Mouse (Mus musculus) lung, postnatal 25 days (tissue): ENCODE results near the gene Fcgrt.

Source experiments
- DNase-seq: peaks from one replicate; pipeline ENCODE4 v3.0.0; 2022; ENCODE audit warnings: low spot score

Fcgrt gene

DNA sequence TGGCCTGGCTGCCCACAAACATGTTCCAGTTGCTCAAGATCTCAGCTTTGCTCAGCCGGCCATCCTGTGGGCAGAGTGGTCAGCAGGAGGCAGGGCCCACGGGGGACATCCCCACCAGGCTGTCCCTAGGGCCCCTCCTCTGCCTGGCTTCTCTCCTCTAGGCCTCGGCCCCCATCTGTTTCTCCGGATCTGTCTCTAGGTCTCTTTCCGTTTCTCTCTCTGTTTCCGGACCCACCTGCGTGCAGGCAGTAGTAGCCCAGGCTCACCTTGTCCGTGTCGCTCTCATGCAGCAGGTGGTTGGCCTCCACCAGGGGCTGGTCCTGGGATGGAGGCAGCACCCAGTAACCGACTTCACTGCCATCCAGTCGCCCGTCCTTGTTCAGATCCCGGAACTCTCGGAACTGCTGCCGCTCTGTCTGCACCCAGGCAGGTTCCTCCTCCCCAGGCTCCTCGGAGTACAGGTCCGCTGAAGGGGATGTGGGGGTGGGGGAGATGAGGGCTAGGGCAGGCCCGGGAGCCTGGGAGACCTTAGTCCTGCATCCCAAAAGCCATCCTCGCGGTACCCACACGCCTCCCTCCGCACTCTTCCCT, 20.3 kb downstream of the Fcgrt start:
- DNase-seq = no peak

DNA sequence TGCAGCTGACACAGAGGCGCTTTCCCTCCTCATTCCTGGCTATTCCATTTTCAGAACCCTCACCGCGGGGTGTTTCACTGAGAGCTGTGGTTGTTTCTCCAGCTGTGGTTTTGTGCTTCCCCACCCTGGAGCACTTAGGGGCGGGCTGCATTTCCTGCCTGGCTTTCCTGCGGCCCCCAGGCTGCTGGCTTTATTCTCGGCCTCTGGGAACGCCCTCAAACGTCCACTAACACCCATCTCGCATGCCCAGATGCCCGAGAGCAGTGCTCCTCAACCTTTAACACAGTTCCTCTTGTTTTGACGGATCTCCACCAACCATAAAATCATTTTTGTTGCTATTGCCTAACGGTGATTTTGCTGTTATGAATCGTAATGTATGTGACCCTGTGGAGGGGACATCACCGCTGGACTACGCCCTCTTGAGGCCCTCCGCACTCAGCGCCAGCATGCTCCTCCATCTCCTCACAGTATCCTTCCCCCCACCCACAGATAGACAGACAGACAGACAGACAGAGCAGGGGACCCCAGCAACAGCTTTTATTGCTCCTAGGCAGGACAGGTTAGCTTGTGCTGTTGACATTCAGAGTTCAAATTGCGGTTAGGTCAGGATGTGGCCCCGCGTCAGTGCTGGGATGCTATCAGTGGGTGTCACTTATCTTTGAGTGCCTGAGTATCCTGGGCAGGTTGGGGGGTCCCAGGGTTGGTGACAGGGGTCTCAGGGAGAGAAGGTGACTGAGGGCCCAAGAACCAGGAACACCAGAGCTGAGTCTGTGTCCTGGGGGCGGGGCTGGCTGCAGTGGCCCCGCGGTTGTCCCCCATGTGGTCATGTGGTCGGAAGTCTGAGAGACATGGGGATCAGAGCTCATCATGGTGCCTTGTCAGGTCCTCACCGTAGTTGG, 21.0 kb downstream of the Fcgrt start:
- DNase-seq = peak; percentile 67

- no peak for DNase-seq
Measured at GRCm38 (mm10) chr7:45081016-45081415, 22.6 kb downstream of the Fcgrt start.

- DNase-seq = peak; percentile 92
Measured at GRCm38 (mm10) chr7:45079856-45080255, 23.8 kb downstream of the Fcgrt start.

DNA sequence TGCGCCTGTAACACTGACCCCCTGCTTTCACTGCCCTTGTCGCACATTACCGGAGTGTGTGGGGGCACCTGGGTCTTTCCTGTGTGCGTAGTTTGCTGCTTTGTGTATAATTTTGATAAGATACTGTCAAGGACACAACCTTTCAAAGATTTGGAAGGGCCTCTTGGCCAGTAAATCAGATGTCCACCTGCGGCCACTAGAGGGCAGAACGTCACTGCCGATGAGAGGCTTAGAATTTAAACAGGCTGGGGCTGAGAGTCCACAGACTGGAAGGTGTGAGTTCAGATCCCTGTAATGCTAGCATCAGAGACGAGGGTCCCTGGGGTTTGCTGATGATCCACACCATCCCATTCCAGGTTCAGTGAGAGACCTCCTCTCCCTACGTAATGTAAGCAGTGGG, 25.1 kb downstream of the Fcgrt start:
- DNase-seq = peak; percentile 80

- no peak for DNase-seq
Measured at GRCm38 (mm10) chr7:45077829-45078228, 25.8 kb downstream of the Fcgrt start.

DNA sequence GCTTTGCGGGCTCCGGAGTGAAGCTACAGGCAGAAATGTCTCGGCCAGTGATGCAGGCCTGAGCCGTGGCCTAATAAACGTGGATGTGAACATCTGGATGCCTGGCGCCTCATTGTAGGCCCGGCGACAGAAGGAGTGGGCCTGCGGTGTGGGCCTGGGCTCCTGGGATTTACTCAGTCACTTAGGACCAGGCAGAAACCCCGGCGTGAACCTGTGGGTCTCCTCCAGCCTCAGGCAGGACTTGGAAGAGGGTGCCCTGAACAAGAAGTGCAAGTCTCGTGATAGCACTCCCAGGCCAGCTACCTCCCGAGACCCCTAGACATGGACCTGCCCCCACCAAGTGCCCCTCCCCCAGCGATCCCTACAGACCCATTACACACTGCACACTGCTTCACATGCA, 26.3 kb downstream of the Fcgrt start:
- DNase-seq = no peak

DNA sequence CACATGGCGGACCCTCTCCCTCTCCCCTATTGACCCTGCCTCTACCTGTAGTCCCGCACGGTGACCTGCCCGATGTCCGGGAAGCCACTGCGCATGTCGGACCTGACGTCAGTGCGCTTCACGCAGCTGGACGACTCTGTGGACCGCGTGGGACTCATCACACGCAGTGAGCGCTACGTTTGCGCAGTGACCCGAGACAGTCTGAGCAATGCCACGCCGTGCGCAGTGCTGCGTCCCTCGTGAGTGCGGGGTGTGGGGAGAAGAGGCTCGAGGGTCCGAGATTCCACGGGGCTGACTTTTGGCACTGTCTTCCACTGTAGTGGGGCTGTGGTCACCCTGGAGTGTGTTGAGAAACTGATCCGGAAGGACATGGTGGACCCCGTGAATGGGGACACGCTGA, 27.1 kb downstream of the Fcgrt start:
- no peak for DNase-seq

DNA sequence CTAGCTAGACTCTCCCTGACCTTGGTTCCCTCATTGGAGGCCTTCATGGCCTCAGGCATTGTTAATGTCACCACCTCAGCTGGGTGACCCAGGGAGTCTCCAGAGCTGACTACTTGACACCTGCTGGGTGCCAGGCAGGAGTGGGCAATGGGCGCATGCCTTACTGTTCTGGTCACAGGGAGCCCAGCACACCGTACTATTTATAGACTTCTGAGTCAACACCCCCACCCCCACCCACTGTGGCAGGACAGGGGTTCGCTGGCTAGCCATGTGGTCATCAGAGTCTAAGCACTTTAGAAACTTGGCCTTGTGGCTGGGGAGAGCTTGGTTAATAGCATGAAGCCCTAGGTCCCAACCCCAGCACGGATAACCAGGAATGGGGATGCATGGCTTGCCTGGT, 28.2 kb downstream of the Fcgrt start:
- DNase-seq = no peak

DNA sequence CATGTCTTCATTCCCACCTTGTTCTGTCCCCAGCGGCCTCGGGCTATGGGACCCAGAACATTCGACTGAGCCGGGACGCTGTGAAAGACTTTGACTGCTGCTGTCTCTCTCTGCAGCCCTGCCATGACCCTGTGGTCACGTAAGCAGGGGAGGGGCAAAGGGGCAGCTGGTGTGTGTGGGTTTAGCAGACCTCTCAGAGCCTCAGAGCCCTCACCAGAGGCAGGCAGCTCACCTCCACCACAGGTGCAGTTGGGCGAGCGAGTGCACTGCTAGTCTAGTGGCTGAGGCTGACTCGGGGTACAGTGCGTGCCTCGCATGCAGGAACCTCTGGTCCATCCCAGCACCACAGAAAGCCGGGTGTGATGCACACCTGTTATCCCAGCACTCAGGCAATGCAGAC, 29.7 kb downstream of the Fcgrt start:
- no peak for DNase-seq

DNA sequence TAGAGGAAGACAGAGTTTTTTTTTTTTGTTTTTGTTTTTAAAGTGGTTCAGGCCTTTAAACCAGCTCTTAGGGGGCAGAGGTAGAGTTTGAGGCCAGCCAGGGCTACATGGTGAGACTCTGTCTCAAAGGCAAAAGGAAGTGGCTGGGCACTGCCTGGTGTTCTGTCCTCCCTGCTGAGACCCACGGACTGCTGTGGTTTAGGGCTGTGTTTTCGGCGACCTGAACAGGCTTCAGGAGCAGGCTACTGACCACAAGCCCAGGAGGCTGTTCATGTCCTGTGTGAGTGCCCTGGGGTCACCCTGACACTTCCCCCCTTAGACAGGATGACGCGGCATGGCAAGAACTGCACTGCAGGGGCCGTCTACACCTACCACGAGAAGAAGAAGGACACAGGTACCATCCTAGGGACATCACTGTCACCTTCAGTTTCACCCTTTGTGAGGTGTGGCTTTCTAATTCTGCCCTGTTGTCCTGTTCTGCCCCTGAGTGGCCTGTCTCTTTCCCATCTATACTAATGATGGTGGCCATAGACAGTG, 30.4 kb downstream of the Fcgrt start:
- no peak for DNase-seq

DNA sequence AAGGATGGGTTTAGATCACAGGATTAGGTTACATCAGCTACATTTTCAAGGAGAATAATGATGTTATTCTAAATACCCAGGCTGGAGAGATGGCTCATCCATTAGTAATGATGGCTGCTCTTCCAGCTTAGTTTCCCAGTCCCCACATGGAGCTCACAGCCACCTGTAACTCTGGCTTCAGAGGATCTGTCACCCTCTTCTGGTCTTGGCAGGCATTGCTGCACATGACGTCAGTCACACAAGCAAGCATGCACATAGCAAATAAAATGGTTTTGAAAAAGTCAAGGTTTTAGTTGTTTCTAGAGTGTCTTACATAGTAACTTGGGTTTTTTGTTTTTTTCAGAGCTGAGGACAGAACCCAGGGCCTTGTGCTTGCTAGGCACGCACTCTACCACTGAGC, 31.4 kb downstream of the Fcgrt start:
- no peak for DNase-seq

- DNase-seq = no peak
Measured at GRCm38 (mm10) chr7:45069671-45070070, 34.0 kb downstream of the Fcgrt start.

DNA sequence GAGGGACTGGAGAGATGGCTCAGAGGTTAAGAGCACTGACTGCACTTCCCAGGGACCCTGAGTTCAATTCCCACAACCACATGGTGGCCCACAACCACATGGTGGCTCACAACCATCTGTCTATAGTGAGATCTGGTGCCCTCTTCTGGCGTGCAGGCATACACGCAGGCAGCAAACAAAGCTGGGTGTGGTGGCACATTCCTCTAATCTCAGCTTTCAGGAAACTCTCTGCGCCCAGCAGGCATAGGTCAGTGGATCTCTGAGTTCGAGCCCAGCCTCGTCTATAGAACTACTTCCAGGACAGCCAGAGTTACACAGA, 35.7 kb downstream of the Fcgrt start:
- peak; percentile 62 for DNase-seq

- DNase-seq = no peak
Measured at GRCm38 (mm10) chr7:45067190-45067999, 36.3 kb downstream of the Fcgrt start.

DNA sequence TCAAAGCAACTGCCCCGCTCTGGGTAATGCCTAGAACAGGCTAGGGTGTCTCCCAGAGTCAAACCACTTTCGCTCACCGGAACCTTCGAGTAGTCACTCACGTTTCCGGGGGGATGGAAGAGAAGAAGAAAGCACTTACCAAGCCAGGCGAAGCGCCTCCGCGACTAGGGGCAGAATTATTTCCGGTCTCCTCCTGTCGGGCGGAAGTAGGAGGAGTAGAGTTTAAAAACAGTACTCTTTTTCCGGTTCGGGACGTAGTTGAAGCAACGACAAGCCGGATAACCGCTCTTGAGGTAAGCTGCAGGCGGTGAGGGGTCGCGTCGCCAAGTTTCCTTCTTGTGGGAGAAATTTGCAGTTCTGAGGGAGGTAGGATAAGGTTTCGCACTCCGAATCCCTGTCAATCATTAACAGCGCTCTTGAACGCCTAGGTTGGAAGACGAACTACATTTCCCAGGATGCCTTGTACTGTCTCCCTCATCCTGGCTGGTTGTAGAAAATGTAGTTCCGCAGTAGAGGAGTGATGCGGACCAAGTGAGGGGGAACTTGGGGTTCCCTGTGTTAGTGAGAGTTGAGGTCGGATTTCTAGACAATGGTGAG, 41.3 kb downstream of the Fcgrt start, which contains the start of the genes Nosip and Prrg2:
TSS of gene Nosip (plus strand) at position 191 of the 597 bp plus-strand sequence.
TSS of gene Prrg2 (minus strand) at position 439 of the 597 bp plus-strand sequence.
- DNase-seq = peak; percentile 97

DNA sequence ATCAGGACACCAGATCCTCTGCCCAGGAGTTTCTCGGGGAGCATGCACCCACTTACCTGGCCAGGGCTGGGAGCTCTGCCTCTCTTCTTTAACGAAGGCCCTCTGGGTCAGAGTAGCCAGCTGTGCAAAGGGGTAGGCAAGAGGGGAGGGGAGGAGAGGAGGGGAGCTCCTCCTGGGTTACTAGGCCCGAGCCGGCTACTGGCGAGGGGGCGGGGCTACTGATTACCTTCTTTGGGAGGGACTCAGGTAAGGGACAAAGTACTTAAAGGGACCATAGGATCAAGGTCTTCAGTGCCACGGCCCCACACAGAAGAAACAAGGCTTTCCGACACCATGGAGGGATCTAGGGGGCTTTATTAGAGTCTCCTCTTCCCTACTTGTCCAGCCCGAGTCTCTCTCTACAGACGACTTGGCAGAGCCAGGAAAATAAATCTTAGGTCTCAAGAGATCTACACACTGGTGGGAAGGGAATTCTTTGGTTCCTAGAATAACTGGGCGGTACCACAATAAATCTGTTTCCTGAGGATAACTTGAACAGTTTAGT, 42.0 kb downstream of the Fcgrt start:
- peak; percentile 69 for DNase-seq

GRCm38 (mm10) chr7:45060632-45061122, 43.0 kb downstream of the Fcgrt start:
- no peak for DNase-seq

DNA sequence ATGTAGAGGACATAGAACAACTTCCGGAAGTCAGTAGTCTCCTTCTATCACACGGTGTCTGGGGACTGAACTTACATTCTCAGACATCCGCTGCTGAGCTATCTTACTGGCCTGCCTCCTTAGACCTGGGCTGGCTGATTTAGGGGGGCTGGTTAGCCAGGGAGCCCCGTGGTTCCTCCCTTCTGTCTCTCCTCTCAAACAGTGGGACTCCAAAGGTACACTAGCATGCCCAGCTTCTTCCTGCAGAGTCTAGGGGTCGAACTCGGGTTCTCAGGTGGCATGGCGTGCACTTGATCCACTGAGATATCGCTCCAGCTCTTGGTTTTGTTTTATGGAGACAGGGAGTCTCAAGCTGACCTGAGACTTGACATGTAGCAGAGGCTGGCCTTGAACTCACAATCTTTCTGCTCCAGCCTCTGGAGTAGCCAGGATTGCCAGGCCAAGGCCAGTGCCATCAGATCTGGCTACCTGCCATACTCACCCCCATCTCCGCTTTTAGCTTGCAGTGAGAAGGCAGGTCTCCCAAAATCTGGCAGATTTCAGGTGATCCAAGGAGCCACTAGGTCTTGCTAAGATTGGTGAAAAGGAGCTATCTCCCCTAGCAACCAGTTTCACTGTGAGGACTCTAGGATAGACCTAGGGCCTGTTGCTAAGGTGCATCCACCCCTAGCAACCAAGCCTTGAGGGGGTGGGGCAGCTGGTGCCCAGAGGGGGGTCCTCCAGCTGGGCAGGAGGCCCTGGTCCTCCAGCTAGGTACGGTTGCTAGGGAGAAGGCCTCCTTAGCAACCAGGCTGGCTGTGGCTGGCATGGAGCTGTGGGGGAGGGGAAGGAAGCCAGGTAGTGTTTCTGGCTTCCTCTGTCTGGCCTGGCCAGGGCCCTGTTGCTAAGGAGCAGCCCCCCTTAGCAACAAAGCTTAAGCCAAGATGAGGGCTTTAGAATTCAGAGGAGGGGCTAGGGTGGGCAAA, 44.8 kb downstream of the Fcgrt start:
- no peak for DNase-seq

- no peak for DNase-seq
Measured at GRCm38 (mm10) chr7:45056972-45057348, 46.7 kb downstream of the Fcgrt start.
